Mouse (Mus musculus): ENCODE results near the gene Ipcef1. TPM values are rescaled to one million over a fixed set of nuclear protein-coding genes. Genes with fewer than 3 reads are reported as not detected.

Ipcef1 gene
- polyA plus RNA-seq, 1 experiment from 2014 or later, result 0.27 TPM

- H3K27me3 ChIP-seq (replicated peaks; ENCODE audit: insufficient read depth, low read length), result no peaks in the 10 kb centered on the region
Observed at GRCm38 (mm10) chr10:6842225-6842624, 210.1 kb downstream of the Ipcef1 start.

More at GRCm38 (mm10) chr10:6842225-6842624, 210.1 kb downstream of the Ipcef1 start:
- no peak overlapping the region for H3K4me3 ChIP-seq (ENCODE audit: low read depth, low read length)
- 79% methylated on average over 1 of the region's 1 CpGs for WGBS
- H3K9me3 ChIP-seq (ENCODE audit: low read length), result no peaks in the 10 kb centered on the region
- no peaks in the 10 kb centered on the region for H3K4me1 ChIP-seq (ENCODE audit: insufficient read depth, low read depth, low read length)
- no peak overlapping the region for H3K27ac ChIP-seq (ENCODE audit: low read length)
- no peak overlapping the region for H3K9ac ChIP-seq (replicated peaks; ENCODE audit: low read depth)
- no peak for TF ChIP-seq EP300 (IDR thresholded peaks at IDR 0.05)
- no peak for TF ChIP-seq CTCF (IDR thresholded peaks at IDR 0.05)
- no peaks in the 10 kb centered on the region for H3K36me3 ChIP-seq (ENCODE audit: insufficient read depth, low read length)
- no peak overlapping the region for H3K4me2 ChIP-seq (replicated peaks; ENCODE audit: low read depth, low read length)
- no peak for DNase-seq (ENCODE audit: low spot score)
- no peak for ATAC-seq

Other genes starting within 250 kb of the Ipcef1 start
- 7.4 and 7.6 TPM in 2 replicates for gene Cnksr3, start 159.8 kb upstream of the Ipcef1 start, polyA plus RNA-seq (2015; fragmentation: Nextera tagmentation; extraction: Ambion mirVana)